Mouse (Mus musculus) cortical plate, adult 2 months (tissue): ENCODE data around the gene Car5a. TPM values are rescaled to one million over a fixed set of nuclear protein-coding genes. Genes with fewer than 3 reads are reported as not detected.

Experiments used
- H3K27ac ChIP-seq: fragments of 200-500 bp; 2 replicates; pipeline ENCODE4 v1.5.1; 2012; ENCODE audit warnings: low read length, control low read depth, inconsistent platforms; ENCODE audit not compliant: insufficient read depth
- H3K4me1 ChIP-seq: fragments of 200-500 bp; 2 replicates; pipeline ENCODE4 v1.6.1; 2011; ENCODE audit warnings: low read length; ENCODE audit not compliant: control insufficient read depth, insufficient read depth
- H3K4me3 ChIP-seq: fragments of 200-500 bp; 2 replicates; pipeline ENCODE4 v1.5.1; 2011; ENCODE audit warnings: mild to moderate bottlenecking, low read length, control low read depth; ENCODE audit not compliant: insufficient read depth
- CTCF ChIP-seq: fragments of 200-500 bp; IDR thresholded peaks from 2 replicates; pipeline ENCODE4 v1.5.1; 2011; ENCODE audit warnings: mild to moderate bottlenecking, control low read depth, low read length; ENCODE audit not compliant: insufficient read depth; ENCODE audit errors: extremely low read depth
- POLR2A ChIP-seq: fragments of 200-500 bp; IDR thresholded peaks from 2 replicates; pipeline ENCODE4 v1.6.1; 2011; ENCODE audit warnings: mild to moderate bottlenecking, low read length, control low read depth; ENCODE audit not compliant: insufficient read depth; ENCODE audit errors: extremely low read depth
- polyA plus RNA-seq: library from polyadenylated mRNA; depleted of rRNA; stranded (reverse); fragments of >200 nt; gene quantifications from 2 replicates; pipeline ENCODE4 v1.2.3, GENCODE M21; 2012; rRNA removed

The Car5a gene
- polyA plus RNA-seq, 1 experiment, result 0.29 TPM

DNA sequence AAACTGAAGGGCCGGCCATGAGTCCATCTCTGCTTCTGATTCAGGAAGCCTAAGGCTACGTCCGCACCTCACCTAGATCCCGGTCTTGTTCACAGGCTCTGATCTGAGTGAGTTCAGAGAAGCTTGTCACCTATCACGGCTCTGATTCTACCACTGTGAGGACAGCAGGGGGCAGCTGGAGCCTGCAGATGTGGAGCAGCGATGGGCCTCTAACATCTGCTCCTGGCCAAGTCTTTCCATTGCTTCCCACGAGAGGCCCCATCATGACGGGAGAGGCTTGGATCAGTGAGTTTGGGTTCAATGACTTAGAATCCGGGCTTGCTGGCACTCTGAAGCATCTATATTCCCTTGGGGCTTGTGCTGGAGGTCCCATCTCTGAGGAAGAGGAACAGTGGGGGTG is 70.7 kb downstream of the Car5a start:
- peaks cover 6% of the 10 kb centered on the region for H3K4me1 ChIP-seq
- TF ChIP-seq CTCF, result peak; percentile 61
- no peak for TF ChIP-seq POLR2A
- no peak overlapping the region for H3K27ac ChIP-seq
- no peak overlapping the region for H3K4me3 ChIP-seq

DNA sequence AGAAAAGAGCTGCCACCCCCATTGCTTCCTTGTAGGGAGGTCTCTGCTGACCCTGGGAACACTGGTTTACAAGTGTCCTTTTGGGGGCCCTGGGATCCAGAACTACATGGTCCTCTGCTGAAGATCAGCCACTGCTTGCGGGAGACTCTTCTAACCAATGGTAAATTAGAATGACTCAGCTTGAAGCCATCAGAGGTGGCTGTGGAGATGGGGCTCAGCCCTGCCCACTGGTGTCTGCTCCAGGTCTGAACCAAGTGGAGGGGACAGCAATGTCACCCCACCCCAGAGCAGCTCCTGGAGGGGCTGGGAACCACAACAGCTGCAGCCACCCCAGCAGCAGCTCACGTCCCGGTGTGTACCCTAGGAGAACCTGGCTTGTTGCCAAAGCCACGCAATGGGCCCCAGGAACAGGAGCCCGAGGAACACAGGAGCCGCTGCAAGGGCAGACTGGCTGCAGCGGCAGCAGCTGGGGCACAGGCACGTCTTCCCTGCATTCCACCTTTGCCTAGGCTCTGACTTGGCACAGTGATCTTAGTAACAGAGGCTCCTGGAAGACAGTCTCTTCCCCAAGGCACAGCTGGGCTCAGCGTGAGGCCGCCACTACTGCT is 72.8 kb downstream of the Car5a start:
- no peak for TF ChIP-seq CTCF
- no peak for TF ChIP-seq POLR2A
- H3K4me3 ChIP-seq, result no peak overlapping the region
- H3K4me1 ChIP-seq, result peaks cover 6% of the 10 kb centered on the region
- no peak overlapping the region for H3K27ac ChIP-seq

DNA sequence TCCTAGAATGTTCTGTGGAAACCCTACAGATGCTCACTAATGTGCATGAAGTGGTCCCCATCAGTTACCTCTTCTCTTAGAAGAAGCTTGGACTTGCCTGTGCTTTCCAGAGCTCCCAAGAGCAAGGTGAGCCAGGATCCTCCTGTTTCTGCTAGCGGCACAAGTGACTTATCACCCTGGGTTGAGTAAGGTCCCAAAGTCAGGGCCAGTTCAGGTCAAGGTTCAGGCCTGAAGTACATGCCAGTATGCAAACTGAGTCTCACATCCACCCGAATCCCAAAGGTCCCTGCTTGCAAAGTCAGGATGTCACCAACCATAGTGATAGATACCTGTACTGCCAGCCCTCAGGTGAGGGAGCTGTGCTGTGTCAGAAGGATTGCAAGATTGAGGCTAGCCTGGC is 74.5 kb downstream of the Car5a start:
- TF ChIP-seq CTCF, result no peak
- no peak for TF ChIP-seq POLR2A
- Histone ChIP-seq H3K27ac (no peak overlapping the region), H3K4me3 (no peak overlapping the region), H3K4me1 (peaks cover 4% of the 10 kb centered on the region)

DNA sequence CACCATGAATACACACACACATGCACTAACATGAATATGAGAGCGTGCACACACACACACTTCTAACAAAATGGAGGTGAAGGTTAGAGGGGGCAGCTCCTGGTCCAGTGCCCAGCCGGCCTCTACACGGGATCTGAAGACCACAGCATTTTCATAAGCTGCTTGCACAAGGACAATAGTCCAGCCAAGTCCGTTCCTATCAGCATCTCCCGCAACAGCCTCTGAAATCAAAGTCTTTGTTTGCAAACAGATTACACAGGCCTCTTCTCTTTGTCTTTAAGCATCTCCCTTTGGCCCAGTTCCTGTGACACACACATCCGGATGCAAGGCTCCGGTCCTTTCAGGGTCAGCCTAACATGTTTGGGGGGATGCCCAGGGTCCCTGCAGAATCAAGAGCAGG is 75.8 kb downstream of the Car5a start:
- no peak for TF ChIP-seq POLR2A
- TF ChIP-seq CTCF, result no peak
- Histone ChIP-seq H3K4me1 (no peaks in the 10 kb centered on the region), H3K4me3 (no peak overlapping the region), H3K27ac (no peak overlapping the region)

DNA sequence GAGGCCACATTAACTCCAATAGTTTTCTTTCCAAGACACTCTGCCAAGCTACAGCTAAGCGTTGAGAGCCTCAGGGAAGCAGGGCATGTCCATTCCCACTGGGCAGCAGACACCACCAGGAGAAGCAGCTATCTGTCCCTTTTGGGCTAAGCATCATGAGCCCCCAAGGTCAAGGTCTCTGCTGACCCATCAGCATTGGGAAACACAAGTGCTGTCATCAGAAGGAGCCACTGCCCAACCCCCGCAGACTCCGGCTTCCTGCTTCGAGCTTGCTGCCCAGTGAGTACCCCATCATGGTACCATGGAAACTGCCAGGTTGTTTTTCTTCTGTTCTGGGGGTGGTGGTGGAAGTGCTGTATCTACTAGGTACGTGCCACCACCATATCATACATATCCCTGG is 76.5 kb downstream of the Car5a start:
- Histone ChIP-seq H3K4me3 (no peak overlapping the region), H3K4me1 (no peaks in the 10 kb centered on the region)
- TF ChIP-seq POLR2A (no peak), CTCF (no peak)

More for the DNA sequence above, 76.5 kb downstream of the Car5a start:
- H3K27ac ChIP-seq, result no peak overlapping the region

Other genes with a start within 250 kb of the Car5a start
- gene Jph3, start 215.3 kb downstream of the Car5a start, polyA plus RNA-seq, result 196 and 211 TPM in 2 replicates
- gene Klhdc4, start 115.3 kb downstream of the Car5a start, polyA plus RNA-seq, result 46.8 and 51.7 TPM in 2 replicates
- 74.1 and 75.6 TPM in 2 replicates for gene Slc7a5, start 37.2 kb downstream of the Car5a start, polyA plus RNA-seq
- 68.4 and 76.1 TPM in 2 replicates for gene Banp, start 4.8 kb upstream of the Car5a start, polyA plus RNA-seq